Mouse (Mus musculus) retina, postnatal 1 day (tissue): ENCODE measurements at regions not wholly inside any gene's neighbourhood (a gene's known extent, or its start where the extent isn't known, plus 50 kb on each side); places are given as distances from the start of the nearest gene placed in this dataset.

Experiments
- DNase-seq: peaks from one replicate; pipeline ENCODE4 v3.0.0-alpha.2; 2012

GRCm38 (mm10) chr11:8148485-8148825 lies 515.9 kb downstream of the Tns3 start:
- DNase-seq = no peak

GRCm38 (mm10) chr11:8147790-8148484 lies 516.4 kb downstream of the Tns3 start:
- peak; percentile 4 for DNase-seq

DNA sequence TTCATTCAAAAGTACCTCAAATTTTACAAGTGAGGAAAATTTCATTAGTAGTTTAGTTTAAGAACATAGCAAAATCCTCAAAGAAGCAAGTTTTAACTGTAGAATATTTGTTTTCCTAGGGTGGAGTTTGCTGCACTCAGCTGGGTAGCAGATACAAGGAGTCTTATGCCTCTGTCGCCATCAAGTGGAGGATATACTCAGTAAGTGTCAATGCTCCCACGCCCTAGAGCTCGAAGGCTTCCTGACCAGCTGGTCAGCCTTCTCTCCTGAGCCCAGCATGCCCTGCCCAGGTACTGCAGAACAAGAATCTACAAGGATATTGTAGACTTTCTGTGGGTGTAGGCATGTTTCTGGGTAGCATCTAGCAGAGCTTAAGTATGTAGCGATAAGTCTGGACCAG lies 527.0 kb downstream of the Tns3 start:
- no peak for DNase-seq

GRCm38 (mm10) chr11:8136666-8137065 lies 527.7 kb downstream of the Tns3 start:
- DNase-seq = no peak

DNA sequence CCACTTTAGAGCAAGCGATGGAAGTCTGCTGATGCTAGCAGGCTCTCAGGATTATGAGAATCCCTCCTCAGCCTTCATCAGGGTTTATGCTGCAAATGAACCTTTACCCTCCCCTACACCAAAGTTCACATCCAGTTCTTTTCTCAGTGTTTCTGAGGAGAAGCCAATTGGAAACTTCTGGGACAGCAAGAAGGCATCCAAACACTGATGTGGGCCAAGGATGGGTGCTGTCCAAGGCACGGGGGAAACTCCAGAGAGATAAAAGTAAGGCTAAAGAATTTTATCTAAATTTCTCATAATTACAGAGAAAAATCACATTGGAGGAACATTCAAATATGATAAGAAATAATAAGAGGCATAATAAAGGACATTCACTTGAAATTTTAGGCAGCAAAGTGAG lies 555.0 kb downstream of the Tns3 start:
- DNase-seq = no peak

DNA sequence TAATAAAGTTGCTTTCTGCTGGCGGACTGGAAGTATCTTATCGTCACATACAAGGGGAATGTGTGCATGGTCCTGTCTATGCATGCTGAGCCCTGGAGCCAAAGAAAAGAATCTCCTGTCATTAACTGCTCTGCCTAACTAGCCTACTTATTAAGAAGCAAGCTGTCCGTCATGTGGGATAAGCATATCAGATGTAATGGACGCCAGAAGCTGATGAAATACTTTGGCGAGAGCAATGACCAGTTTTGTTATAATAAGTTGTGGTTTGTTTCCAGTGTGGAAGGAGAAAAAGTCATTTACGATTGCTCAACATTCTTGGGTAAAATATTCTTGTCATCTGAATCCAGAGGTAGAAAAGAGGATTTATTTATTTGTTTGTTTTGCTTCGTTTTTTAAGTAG lies 563.2 kb downstream of the Tns3 start:
- no peak for DNase-seq

GRCm38 (mm10) chr11:8084328-8084727 lies 580.0 kb downstream of the Tns3 start:
- DNase-seq = no peak

DNA sequence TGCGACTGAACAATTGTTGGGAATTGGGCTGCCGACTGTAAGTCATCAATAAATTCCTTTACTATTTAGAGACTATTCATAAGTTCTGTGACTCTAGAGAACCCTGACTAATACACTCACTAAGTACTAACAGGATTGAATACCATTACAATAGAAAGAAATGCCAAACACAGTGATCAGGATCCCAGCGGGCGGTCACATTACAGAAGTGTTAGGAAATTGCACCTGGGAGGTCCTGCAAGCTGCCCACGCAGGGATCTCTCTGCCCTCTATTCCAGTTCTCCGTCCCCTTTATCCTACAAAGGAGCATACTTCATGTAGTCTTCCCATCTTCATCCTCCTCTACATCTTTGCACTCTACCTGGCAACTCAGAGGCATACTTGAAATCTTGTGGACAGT lies 581.5 kb downstream of the Tns3 start:
- DNase-seq = no peak

DNA sequence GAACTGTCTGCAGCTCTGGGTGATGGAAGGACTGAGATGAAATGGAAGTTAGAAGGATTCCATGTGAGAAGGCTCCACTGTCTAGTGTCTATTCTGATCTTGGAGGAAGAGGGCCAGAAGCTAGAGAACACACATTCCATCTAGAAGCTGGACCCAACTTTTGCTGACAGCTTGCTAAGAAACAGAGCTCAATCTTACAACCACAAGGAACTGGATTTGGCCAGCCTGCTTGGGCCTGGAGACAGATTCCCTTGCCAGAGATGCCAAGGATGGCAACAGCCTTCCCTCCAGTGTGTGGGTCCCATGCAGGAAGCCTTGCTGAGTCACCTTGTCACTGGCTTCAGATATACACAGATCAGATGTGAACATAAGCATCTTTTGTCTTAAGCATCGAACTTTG lies 591.0 kb downstream of the Tns3 start:
- DNase-seq = no peak

GRCm38 (mm10) chr11:8068873-8069272 lies 595.5 kb downstream of the Tns3 start:
- DNase-seq = peak; percentile 9

GRCm38 (mm10) chr11:8067330-8067729 lies 597.0 kb downstream of the Tns3 start:
- DNase-seq = no peak

GRCm38 (mm10) chr11:8065811-8066210 lies 598.5 kb downstream of the Tns3 start:
- no peak for DNase-seq

- DNase-seq = no peak
These were observed 599.2 kb downstream of the Tns3 start for GRCm38 (mm10) chr11:8065086-8065485.

DNA sequence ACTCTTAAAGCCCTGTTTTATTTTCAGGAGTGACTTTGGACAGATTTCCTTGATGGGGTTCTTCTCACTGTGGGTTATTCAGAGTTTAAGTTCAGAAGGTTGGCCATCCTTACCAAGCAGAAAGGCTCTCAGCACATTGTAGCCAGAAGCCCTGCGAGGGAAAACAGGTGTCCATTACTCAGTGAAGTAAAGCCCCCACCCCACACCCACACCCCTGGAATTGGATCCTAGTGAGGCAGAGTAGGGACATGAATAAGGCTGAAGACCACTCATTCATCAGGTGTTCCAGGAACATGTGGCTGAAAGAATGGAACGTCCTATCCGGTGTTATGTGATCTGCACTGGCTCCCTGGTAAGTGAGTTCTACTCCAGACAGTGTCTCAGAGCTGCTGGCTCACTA lies 602.3 kb downstream of the Tns3 start:
- DNase-seq = no peak

DNA sequence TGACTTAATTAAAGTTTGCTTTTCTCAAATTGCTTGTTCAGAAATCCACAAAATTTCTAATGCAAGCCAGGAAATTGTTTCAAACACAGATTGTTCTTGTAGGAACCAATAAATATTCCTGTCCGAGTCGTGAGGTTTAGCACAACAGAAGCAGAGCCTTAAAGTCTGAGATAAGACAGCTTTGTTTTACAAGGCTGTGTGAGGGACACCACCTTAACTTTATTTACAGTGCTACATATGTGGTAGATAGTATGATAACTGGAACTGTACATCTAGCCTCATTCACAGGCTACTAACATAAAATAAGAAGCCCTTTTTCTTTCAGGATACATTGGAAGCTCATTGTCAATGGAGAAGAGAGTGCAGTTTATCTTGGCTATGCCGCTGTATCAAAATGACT lies 602.8 kb downstream of the Tns3 start:
- no peak for DNase-seq

DNA sequence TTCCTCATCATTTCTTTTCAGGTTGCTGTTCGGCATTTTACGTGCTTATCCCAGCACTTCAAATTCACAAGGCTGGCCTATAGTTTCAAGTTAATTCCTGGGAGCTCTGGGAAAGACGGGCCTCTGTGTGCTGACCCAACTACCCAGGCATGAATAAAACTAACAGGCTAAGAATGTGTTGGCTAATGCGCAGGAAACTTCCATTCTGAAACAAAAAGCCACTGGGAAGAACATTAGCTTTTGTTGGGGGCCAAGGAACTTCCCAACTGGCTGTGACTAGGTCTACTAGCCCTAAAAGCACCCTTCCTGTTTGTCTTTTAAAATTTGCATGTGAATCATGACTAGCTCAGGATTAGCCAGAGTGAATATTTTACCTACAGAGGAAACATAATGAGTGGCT lies 612.8 kb downstream of the Tns3 start:
- DNase-seq = no peak

DNA sequence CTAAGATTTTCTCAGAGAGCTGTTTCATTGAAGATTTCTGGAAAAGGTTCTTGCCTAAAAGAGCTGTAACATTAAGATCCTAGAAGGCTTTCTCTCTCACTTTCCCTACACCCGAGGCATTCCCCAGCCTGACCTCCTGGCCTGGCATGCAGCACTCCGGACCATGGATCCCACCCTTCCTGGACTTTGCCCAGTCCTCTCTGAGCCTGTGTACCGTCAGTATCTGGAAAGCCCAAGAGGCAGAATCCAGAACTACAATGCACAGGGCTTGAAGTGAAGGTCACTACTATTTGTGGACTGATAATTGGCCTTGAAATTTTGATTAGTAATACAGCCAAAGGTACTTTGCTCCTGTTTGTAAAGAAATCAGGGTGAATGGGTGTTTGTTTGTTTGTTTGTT lies 619.2 kb downstream of the Tns3 start:
- no peak for DNase-seq

DNA sequence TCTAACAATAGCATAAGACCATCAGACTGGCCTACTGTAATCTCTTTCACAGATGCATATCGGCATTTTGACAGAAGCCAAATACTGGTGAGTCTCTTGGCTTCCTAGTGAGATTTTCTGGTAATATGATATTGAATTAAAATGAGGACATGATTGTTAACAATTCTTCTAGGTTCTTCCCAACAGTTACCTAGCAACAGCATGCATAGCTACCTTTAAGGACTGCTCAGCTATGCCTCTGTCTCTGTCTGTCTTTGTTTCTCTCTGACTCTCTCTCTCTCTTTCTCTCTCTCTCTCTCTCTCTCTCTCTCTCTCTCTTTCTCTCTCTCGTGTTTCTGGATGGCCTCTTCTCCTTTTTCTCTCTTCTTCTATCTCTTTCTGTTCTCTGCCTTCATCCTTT lies 634.2 kb downstream of the Tns3 start:
- DNase-seq = no peak

GRCm38 (mm10) chr11:8007801-8008200 lies 656.5 kb downstream of the Tns3 start:
- no peak for DNase-seq

GRCm38 (mm10) chr11:7981031-7981430 lies 683.3 kb downstream of the Tns3 start:
- peak; percentile 66 for DNase-seq

DNA sequence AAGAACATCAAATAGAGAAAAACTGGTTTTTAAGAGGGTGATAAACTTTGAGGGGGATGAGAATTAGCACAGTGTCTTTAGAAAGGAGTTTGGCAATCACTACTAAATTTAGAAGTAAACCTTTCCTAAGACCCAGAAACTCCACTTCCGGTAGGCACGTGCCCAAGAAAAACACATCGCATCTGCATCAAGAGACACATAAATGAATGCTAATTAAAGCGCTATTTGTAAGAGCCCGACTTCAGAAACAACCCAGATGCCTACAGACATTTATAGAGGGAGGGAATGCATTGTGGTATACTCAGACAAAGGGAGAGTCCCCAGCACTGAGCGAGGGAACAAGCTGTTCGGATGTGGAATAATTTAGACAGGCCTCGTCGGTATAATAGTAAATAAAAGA lies 688.5 kb downstream of the Tns3 start:
- DNase-seq = no peak

DNA sequence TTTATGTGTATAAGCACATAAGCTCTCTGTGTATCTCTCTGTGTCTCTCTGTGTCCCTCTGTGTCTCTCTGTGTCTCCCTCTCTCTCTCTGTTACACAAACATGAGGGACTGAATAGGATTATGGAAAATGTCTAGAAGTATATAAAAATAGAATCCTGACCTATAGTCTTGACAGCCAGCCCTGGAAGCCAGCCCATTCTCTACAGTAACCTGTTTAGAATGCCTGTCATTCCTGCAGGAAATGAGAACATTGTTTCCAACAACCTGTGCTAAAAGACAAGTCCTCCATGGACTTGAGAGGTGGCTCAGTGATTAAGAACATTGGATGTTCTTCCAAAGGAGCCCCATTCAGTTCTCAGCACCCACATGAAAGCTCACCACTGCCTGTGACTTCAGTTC lies 714.4 kb downstream of the Tns3 start:
- DNase-seq = no peak

- no peak for DNase-seq
These were observed 715.0 kb downstream of the Tns3 start for GRCm38 (mm10) chr11:7949201-7949875.

GRCm38 (mm10) chr11:7944956-7945515 lies 719.3 kb downstream of the Tns3 start:
- no peak for DNase-seq

DNA sequence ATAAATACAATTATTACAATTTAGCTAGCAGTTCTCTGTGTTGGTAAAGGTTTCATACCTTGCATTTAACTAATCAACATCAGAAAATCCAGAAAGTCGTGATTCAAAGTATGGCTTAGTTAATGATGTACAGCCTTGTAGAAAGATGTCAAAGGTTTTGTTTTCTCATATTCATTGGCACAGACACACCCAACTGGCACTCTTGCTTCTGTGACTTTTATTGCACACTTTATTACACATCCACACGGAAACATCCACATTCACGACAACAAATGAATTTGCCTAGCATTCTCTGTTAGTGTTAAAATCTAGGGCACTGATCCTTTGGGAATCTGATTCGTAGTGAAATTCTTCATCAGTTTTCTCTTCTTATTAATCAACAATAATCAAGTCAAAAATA lies 720.0 kb downstream of the Tns3 start:
- no peak for DNase-seq
